Mouse (Mus musculus): ENCODE measurements at regions not wholly inside any gene's neighbourhood (a gene's known extent, or its start where the extent isn't known, plus 50 kb on each side); places are given as distances from the start of the nearest gene placed in this dataset.

DNA sequence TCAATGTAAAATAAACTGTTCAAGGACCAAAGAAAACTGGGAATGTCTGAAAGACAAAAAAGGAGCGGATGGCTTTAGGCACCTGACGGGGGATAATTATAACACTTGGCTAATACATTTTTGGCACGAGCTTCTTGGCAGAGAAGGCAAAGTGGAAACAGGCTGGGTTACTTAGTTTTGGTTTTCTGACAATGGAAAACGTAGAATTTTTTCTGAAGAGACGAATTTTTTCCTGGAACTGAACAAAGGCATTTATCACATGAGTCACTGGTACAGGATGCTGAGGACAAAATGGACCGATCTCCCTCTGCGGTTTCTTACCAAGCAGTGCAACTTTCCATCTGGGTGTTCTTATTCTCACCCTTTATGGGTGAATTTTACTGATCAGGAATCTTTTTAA lies 143.2 kb upstream of the Slit3 start:
- CTCF ChIA-PET, result no interaction called here

- CTCF ChIA-PET, result no interaction called here
These were observed 142.4 kb upstream of the Spdl1 start for GRCm38 (mm10) chr11:34975771-34976302.

DNA sequence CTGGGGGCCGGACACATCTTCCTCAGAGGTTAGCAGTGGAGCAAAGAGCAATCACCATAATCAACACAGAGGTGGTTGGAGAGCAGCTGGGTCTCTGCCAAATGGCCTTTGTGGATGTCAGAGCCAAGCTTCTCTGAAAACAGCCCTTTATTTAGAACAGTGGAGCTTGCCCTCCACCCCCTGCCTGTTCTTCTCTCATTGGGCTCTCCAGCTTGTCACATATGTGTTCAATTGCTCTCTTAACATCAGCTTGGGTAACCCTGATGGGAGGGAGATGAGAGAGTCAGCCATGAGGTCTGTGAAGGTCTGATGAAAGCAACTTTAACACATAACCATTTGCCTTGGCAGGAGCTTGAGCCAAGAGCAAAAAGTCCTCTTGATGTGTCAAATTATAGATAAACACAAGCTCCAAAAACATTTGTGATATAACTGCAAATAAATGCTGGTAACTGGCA lies 140.1 kb upstream of the Spdl1 start:
- CTCF ChIA-PET, result no interaction called here

DNA sequence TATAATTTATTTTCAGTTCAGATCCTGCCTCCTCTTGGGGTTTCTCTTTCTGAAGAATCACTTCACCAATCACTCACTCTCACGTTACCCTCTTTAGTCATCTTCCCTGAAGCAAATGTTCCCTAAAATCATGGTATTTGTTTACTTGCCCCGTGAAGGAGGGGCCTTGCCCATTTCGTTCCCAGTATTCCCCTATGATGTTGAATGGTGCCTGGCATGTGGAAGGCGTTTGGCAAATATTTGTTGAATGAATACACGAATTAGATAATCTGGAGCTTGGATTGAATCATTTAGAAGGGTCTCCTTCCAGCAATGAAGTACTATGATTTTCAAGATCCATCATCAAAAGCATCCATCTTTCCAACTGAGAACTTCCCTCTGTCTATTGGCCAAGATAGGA lies 139.6 kb upstream of the Spdl1 start:
- CTCF ChIA-PET, result no interaction called here

DNA sequence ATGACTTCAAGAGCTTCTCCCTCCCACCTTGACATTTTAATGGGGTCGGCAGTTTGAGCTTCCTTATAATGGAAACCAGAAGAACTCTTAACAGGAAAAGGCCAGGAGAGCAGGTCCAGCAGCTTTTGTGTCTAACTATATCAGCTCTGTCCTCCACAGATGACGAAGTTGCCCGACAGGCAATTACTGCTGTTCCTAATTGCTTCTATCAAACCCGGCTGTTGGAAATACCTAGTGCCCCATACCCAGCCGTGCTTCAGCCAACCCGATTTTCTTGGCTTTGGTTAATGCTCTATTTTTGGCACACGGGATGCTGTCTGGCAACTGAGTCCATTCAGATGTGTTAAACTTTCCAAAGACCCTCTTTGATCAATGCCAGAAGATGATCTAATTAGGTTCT lies 125.8 kb upstream of the Spdl1 start:
- CTCF ChIA-PET, result no interaction called here

DNA sequence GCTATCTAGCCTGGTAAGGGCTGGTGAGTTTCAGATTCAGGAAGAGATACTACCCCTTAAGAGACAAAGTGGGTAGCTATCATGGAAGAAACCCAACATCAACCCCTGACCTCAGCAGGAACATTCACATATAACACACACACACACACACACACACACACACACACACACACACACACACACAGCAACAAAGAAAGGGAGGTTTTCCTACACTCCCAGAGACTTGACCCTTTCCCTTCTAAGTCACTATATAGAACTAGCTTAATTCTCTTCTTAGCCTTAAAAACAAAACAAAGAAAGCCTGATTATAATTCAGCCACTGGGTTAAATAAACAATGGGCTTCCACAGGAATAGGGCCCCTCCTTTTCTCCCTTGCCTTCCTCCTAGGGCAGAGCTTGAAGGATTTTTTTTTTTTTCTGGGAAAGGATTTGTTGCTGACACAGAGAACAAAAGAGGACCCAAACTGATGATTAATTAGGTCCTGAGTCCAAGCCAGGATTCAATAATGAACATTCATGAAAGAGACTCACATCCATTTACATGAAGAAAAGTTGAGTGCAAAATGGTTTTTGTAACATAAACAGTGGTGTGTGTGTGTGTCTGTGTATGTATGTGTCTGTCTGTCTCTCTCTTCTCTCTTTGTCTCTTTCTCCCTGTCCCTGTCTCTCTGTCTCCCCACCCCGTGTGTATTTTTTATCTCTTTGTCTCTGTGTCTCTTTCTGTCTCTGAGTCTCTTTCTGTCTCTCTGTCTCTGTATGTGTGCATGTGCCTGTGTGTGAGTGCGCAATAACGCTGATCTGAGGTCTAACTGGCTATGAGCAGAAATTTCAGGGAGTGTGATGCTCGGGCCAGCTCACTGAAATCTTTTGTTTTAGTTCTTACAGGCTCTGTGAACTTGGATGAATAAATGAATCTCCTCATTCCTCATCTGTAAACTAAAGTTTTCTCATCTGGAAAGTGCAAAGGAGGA lies 108.3 kb upstream of the Spdl1 start:
- CTCF ChIA-PET, result interaction anchor here (0.7 kb wide), 1 partner anchor 167 kb away, joined by 13 read pairs; no protein-coding TSS in a partner anchor

DNA sequence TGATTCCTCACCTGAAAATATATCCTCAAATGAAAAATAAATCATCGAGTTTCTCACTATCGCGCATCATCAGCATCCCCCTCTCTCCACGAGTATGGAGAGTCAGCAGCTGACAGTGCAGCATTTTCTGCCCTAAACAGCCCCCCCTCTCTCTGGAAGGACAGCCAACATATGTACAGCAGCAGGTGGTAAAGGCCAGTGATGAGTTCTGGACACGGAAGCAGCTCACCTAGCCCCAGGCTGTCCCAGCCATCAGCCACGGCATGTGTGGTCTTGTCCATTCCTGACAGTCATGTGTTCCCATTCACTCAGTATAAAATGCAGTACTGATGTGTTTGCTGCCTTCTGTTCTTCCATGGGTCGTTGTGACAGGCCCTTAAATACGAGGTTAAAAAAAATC lies 106.7 kb upstream of the Spdl1 start:
- CTCF ChIA-PET, result no interaction called here

DNA sequence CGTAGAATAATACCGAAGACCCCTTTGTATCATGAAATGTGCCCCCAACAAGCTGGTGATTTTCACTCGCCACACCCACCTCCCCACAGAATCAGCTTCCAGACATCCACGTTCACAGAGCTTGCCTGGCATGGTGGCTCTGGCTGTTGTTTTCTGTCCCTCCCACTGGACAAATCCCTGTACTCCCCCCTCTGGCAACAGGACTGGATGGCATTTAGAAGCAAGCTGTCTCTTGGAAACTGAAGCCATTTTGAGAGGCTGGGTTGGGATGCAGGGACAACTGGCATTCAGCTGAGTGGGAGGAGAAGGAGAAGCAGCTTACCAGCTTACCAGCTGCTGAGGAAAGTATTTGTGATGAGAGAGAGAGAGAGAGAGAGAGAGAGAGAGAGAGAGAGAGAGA lies 105.6 kb upstream of the Spdl1 start:
- CTCF ChIA-PET, result no interaction called here

DNA sequence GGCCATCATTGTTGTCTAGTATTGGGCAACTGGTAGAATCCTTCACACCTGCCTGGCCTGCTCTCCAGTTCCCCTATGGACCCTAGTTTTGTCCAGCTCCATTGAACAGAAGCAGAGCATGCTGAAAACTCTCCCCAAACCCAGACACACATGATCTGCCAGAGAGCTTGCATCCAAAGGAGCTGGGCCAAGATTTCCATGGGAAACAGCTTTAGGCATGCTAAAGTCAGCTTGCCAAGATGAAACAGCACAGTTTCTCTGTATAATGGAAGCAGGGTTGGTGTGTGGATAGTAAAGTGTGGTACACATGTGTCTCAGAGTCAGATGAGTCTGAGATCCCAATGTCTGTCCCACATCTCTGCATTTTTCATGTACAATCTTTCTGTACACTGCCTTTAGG lies 98.8 kb upstream of the Spdl1 start:
- CTCF ChIA-PET, result no interaction called here

GRCm38 (mm10) chr11:34917175-34917574 lies 83.7 kb upstream of the Spdl1 start:
- CTCF ChIA-PET, result interaction anchor here (0.9 kb wide), 1 partner anchor 595 kb away, joined by 3 read pairs; no protein-coding TSS in a partner anchor

DNA sequence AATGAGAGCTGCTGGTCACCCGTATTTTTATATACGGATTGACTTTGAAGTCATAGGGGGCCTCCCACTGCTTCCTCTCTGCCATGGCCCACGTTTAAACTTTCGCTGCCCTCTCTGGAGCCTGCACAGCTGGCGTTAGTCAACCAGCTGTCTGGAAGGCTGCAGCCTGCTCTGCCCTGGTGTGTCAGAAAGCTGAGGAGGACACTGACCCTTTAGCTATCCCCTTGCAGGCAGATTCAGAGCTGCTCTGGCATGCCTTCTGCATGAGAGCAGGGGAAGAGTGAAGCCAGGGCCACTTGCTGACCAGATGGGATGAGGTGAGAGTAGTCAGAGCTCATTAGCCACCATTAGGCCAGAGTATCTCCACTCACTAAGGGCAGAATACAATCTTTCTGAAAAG lies 76.4 kb upstream of the Spdl1 start:
- CTCF ChIA-PET, result no interaction called here

GRCm38 (mm10) chr11:34904271-34904670 lies 70.8 kb upstream of the Spdl1 start:
- CTCF ChIA-PET, result no interaction called here

GRCm38 (mm10) chr11:34899400-34899799 lies 66.0 kb upstream of the Spdl1 start:
- CTCF ChIA-PET, result no interaction called here

DNA sequence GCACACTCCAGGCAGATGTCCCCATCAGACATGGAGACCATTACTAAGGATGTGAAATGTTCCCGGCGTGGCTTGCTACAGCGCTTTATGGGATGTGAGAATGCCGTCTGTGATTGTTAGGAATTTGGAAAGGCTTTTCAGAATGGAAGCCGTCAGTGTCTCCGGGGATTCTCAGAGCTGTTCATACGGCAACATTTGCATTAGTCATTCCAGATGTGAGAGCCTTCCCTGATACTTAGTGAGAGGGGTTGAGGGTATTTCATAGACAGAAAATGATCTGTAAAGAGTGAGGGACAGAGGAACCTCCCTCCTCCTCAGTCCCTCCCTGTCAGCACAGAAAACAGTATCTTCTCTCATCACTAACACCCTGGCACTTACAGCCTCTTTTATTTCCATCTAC lies 62.2 kb upstream of the Spdl1 start:
- CTCF ChIA-PET, result no interaction called here

- CTCF ChIA-PET, result no interaction called here
These were observed 55.1 kb upstream of the Spdl1 start for GRCm38 (mm10) chr11:34888374-34889136.

DNA sequence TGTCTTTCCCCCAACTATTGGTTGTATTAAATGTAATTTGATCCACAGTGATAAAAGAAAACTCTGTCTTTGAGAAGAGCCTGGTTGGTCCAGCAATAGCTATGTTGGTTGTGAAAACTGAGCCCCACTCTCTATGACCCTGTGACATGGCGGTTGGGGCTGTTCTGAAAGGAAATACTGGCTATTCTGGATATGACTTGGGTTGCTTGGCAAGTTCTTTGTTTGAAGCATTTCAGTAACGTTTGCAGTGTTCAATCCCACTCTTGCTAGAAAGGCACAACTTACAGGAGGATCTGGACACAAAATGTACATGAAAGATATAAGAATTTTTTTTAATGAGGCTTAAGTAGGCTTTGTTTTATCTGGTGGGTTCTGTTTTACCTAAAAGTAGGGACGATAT lies 54.1 kb upstream of the Spdl1 start:
- CTCF ChIA-PET, result no interaction called here
